Mouse (Mus musculus): ENCODE results near the gene Cic. TPM values are rescaled to one million over a fixed set of nuclear protein-coding genes. Genes with fewer than 3 reads are reported as not detected.
A peak's percentile ranks its signal among the peaks of the same experiment; 100 is the strongest.

Gene Cic
- 60.2 and 77.4 TPM in 2 replicates for total RNA-seq (2015; ENCODE audit: low replicate concordance)
- 15.3 and 26.6 TPM in 2 replicates for total RNA-seq (2017; ENCODE audit: low replicate concordance)

- ATAC-seq (replicated peaks; ENCODE audit: low FRiP score, poor library complexity, severe bottlenecking) = peak; percentile 80
Measured at GRCm38 (mm10) chr7:25267301-25267750, at the start of gene Cic. Cic (plus strand) TSS chr7:25267704.

GRCm38 (mm10) chr7:25218705-25219415 is 48.6 kb upstream of the Cic start:
- peak; percentile 38 for ATAC-seq (replicated peaks; ENCODE audit: low FRiP score, poor library complexity, severe bottlenecking)

GRCm38 (mm10) chr7:25219416-25219750 is 48.1 kb upstream of the Cic start:
- ATAC-seq (replicated peaks; ENCODE audit: low FRiP score, poor library complexity, severe bottlenecking) = no peak; the same call in 1 of the 2 replicates

- peak; percentile 67 for ATAC-seq (replicated peaks; ENCODE audit: low FRiP score, poor library complexity, severe bottlenecking)
Measured at GRCm38 (mm10) chr7:25219756-25220456, 47.6 kb upstream of the Cic start.

GRCm38 (mm10) chr7:25220457-25221101 is 46.9 kb upstream of the Cic start, which contains the start of gene Dedd2:
Dedd2 (minus strand) TSS chr7:25220615.
- ATAC-seq (replicated peaks; ENCODE audit: low FRiP score, poor library complexity, severe bottlenecking) = peak; percentile 4

GRCm38 (mm10) chr7:25221102-25221883 is 46.2 kb upstream of the Cic start, which contains the start of gene Zfp526:
Zfp526 (plus strand) TSS chr7:25221425.
- ATAC-seq (replicated peaks; ENCODE audit: low FRiP score, poor library complexity, severe bottlenecking) = peak; percentile 72

- ATAC-seq (replicated peaks; ENCODE audit: low FRiP score, poor library complexity, severe bottlenecking) = 0 out of 2 replicates have a peak, but pooled peaks have one; percentile 3
Measured at GRCm38 (mm10) chr7:25222275-25222967, 45.1 kb upstream of the Cic start.

- no peak for ATAC-seq (replicated peaks; ENCODE audit: low FRiP score, poor library complexity, severe bottlenecking)
Measured at GRCm38 (mm10) chr7:25227523-25228300, 39.8 kb upstream of the Cic start.

- no peak for ATAC-seq (replicated peaks; ENCODE audit: low FRiP score, poor library complexity, severe bottlenecking)
Measured at GRCm38 (mm10) chr7:25230690-25231285, 36.7 kb upstream of the Cic start.

GRCm38 (mm10) chr7:25232101-25232648 is 35.3 kb upstream of the Cic start:
- no peak for ATAC-seq (replicated peaks; ENCODE audit: low FRiP score, poor library complexity, severe bottlenecking)

GRCm38 (mm10) chr7:25233061-25233460 is 34.4 kb upstream of the Cic start:
- ATAC-seq (replicated peaks; ENCODE audit: low FRiP score, poor library complexity, severe bottlenecking) = no peak

- no peak for ATAC-seq (replicated peaks; ENCODE audit: low FRiP score, poor library complexity, severe bottlenecking)
Measured at GRCm38 (mm10) chr7:25235526-25235925, 32.0 kb upstream of the Cic start.

- peak; percentile 79 for ATAC-seq (replicated peaks; ENCODE audit: low FRiP score, poor library complexity, severe bottlenecking)
Measured at GRCm38 (mm10) chr7:25237249-25238014, 30.1 kb upstream of the Cic start, which contains the start of gene Gsk3a. Gsk3a (minus strand) TSS chr7:25237851.

GRCm38 (mm10) chr7:25238015-25238706 is 29.3 kb upstream of the Cic start:
- peak; percentile 86 for ATAC-seq (replicated peaks; ENCODE audit: low FRiP score, poor library complexity, severe bottlenecking)

GRCm38 (mm10) chr7:25238829-25239623 is 28.5 kb upstream of the Cic start:
- peak; percentile 68 for ATAC-seq (replicated peaks; ENCODE audit: low FRiP score, poor library complexity, severe bottlenecking)

Measured in erythroblast, adult 5-6 weeks (primary cell).